9 mouse cellular contexts compared by ENCODE assay signal in the genomic region with DNA sequence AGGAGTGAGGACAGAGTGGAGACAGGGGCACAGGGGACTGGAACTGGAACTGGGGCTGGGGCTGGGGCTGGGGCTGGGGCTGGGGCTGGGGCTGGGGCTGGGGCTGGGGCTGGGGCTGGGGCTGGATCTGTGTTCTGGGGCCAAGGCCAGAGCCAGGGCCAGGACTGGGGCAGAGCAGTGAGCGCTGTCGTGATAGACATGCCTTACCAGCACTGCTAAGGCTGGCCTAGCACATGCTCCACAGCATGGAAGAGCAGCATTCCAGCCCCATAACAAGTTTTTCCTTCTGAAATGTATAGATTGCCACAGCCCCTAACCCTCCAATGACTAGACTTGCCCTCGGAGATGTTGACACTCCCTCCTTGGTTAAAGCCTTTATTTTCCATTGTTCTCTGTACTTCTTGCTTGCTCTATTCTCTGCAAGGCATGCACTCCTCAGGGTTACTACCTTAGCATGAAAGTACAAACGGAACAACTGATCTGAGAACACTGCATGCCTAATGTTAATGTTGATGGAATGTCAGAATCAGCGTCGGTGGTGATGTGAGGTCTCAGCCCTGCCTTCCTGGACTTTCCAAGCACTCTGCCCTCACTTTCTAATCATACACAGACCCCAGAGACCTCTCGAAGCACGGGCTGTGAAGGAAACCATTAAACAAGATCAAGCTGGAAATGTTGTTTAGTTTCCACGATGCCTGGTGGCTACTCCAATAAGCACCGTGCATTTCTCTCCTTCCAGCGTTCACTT.
A peak's percentile ranks its signal among the peaks of the same experiment; 100 is the strongest.
DNase-seq lines count a peak whose midpoint lies in the region; ATAC-seq and TF ChIP-seq lines count a peak whose summit lies in the region.
"Had no signal": no experiment of that assay in that cellular context is flagged by ENCODE, and none has a peak within 500 bp of the region (broad histone marks: within the 10 kb centered on the region; RNA-seq: fewer than 3 reads in every experiment).

No protein-coding gene starts in this region.

- TF ChIP-seq POLR2A in cortical plate, adult 2 months (IDR thresholded peaks at IDR 0.05; ENCODE audit: extremely low read depth, insufficient read depth, low read length): no peak

- no peak for TF ChIP-seq CTCF in cortical plate, adult 2 months (IDR thresholded peaks at IDR 0.05; ENCODE audit: extremely low read depth, insufficient read depth, low read length)
- TF ChIP-seq CTCF in intestine, postnatal 0 days (IDR thresholded peaks at IDR 0.05; ENCODE audit: low read depth): no peak

- H3K27ac ChIP-seq in heart, embryonic 11.5 days (ENCODE audit: low read depth, low read length): peak overlapping the region; percentile 83
- peak overlapping the region; percentile 52 for H3K27ac ChIP-seq in cortical plate, adult 2 months (ENCODE audit: insufficient read depth, low read length)
- peak overlapping the region; percentile 68 for H3K27ac ChIP-seq in forebrain, embryonic 15.5 days (replicated peaks)
- H3K27ac ChIP-seq in intestine, postnatal 0 days (ENCODE audit: low read depth, low read length): no peak overlapping the region

- no peak for DNase-seq in heart, adult 8-10 months (ENCODE audit: low spot score)
- DNase-seq in thymus, postnatal 25 days: no peak
- DNase-seq in spleen, postnatal 14 days (ENCODE audit: low spot score in 2 of 2): no peak
- no peak for DNase-seq in thymus, postnatal 4 days
- DNase-seq: adrenal gland, adult 8-10 months had no signal

- H3K9me3 ChIP-seq in heart, embryonic 11.5 days (replicated peaks; ENCODE audit: control insufficient read depth, low read length): 0 out of 2 replicates have a peak, but pooled peaks cover 3% of the 10 kb centered on the region
- H3K9me3 ChIP-seq in forebrain, embryonic 15.5 days: no peaks in the 10 kb centered on the region
- H3K9me3 ChIP-seq in intestine, postnatal 0 days (ENCODE audit: control insufficient read depth): no peaks in the 10 kb centered on the region

- no peak overlapping the region for H3K4me3 ChIP-seq in heart, embryonic 11.5 days (ENCODE audit: low read depth, low read length)
- H3K4me3 ChIP-seq in cortical plate, adult 2 months (ENCODE audit: insufficient read depth, low read length): peak overlapping the region; percentile 5; the same call in 1 of the 2 replicates
- H3K4me3 ChIP-seq in forebrain, embryonic 15.5 days: peak overlapping the region; percentile 12; the same call in 1 of the 2 replicates
- H3K4me3 ChIP-seq in intestine, postnatal 0 days (ENCODE audit: low read depth, low read length): 0 out of 2 replicates have a peak overlapping the region, but pooled peaks have one; percentile 3

- H3K4me2 ChIP-seq in heart, embryonic 11.5 days: peak overlapping the region; percentile 57
- H3K4me2 ChIP-seq in forebrain, embryonic 15.5 days (replicated peaks): peak overlapping the region; percentile 20; the same call in 1 of the 2 replicates
- peak overlapping the region; percentile 40 for H3K4me2 ChIP-seq in intestine, postnatal 0 days (replicated peaks; ENCODE audit: low read depth)

- peaks cover 14% of the 10 kb centered on the region for H3K4me1 ChIP-seq in heart, embryonic 11.5 days (ENCODE audit: control insufficient read depth, insufficient read depth, low read length)
- H3K4me1 ChIP-seq in cortical plate, adult 2 months (ENCODE audit: control insufficient read depth, insufficient read depth, low read length): peaks cover 5% of the 10 kb centered on the region
- H3K4me1 ChIP-seq in forebrain, embryonic 15.5 days: peaks cover 21% of the 10 kb centered on the region
- no peaks in the 10 kb centered on the region for H3K4me1 ChIP-seq in intestine, postnatal 0 days (replicated peaks; ENCODE audit: control insufficient read depth, insufficient read depth, low read length)

- WGBS in heart, embryonic 11.5 days (ENCODE audit: insufficient replicate concordance): 19% methylated on average over 11 of the region's 11 CpGs
- WGBS in forebrain, embryonic 15.5 days: 66% methylated on average over 11 of the region's 11 CpGs
- 51% methylated on average over 11 of the region's 11 CpGs for WGBS in intestine, postnatal 0 days

- ATAC-seq in heart, embryonic 11.5 days (replicated peaks; ENCODE audit: insufficient number of reproducible peaks, low FRiP score, low TSS enrichment): peak; percentile 75
- ATAC-seq in forebrain, embryonic 15.5 days (replicated peaks): peak; percentile 51
- no peak for ATAC-seq in intestine, postnatal 0 days

- no peaks in the 10 kb centered on the region for H3K36me3 ChIP-seq in heart, embryonic 11.5 days (ENCODE audit: control insufficient read depth, insufficient read depth, low read length)
- no peaks in the 10 kb centered on the region for H3K36me3 ChIP-seq in forebrain, embryonic 15.5 days
- no peaks in the 10 kb centered on the region for H3K36me3 ChIP-seq in intestine, postnatal 0 days (ENCODE audit: control insufficient read depth, insufficient read depth)

- no peaks in the 10 kb centered on the region for H3K27me3 ChIP-seq in heart, embryonic 11.5 days (ENCODE audit: control insufficient read depth, insufficient read depth, low read length)
- H3K27me3 ChIP-seq in forebrain, embryonic 15.5 days: no peaks in the 10 kb centered on the region
- H3K27me3 ChIP-seq in intestine, postnatal 0 days (replicated peaks; ENCODE audit: control insufficient read depth, insufficient read depth, low read length): no peaks in the 10 kb centered on the region

- no peak overlapping the region for H3K9ac ChIP-seq in heart, embryonic 11.5 days (ENCODE audit: low read depth, low read length)
- H3K9ac ChIP-seq in forebrain, embryonic 15.5 days (replicated peaks): no peak overlapping the region
- no peak overlapping the region for H3K9ac ChIP-seq in intestine, postnatal 0 days (ENCODE audit: low read depth, low read length)
